Mouse (Mus musculus) liver, embryonic 16.5 days (tissue): ENCODE measurements around the gene Elob. TPM values are rescaled to one million over a fixed set of nuclear protein-coding genes. Genes with fewer than 3 reads are reported as not detected.

Experiments used
- ATAC-seq: fragments of 200-750 bp; cut with Nextera tagmentation; 2 replicates; pipeline ENCODE4 v1.8.0; 2017; ENCODE audit warnings: low read depth, mild to moderate bottlenecking, moderate number of reproducible peaks, moderate library complexity
- H3K27ac ChIP-seq: fragments of 300-500 bp; sonication (generic); 2 replicates; pipeline ENCODE4 v1.5.1; 2014; ENCODE audit warnings: mild to moderate bottlenecking, low read length
- H3K27me3 ChIP-seq: fragments of 300-500 bp; sonication (generic); 2 replicates; pipeline ENCODE4 v1.6.1; 2014; ENCODE audit warnings: low read depth, low read length, mixed read lengths; ENCODE audit not compliant: control insufficient read depth, insufficient read depth
- H3K36me3 ChIP-seq: fragments of 300-500 bp; sonication (generic); 2 replicates; pipeline ENCODE4 v1.6.1; 2014; ENCODE audit warnings: mild to moderate bottlenecking; ENCODE audit not compliant: control insufficient read depth, insufficient read depth
- H3K4me1 ChIP-seq: fragments of 300-500 bp; sonication (generic); 2 replicates; pipeline ENCODE4 v1.6.1; 2014; ENCODE audit warnings: low read depth, low read length, mixed read lengths; ENCODE audit not compliant: control insufficient read depth
- H3K4me2 ChIP-seq: fragments of 300-500 bp; sonication (generic); 2 replicates; pipeline ENCODE4 v1.6.1; 2014; ENCODE audit warnings: low read depth, low read length, mixed read lengths
- H3K4me3 ChIP-seq: fragments of 300-500 bp; sonication (generic); 2 replicates; pipeline ENCODE4 v1.5.1; 2014; ENCODE audit warnings: low read depth, mild to moderate bottlenecking, low read length
- H3K9ac ChIP-seq: fragments of 300-500 bp; sonication (generic); 2 replicates; pipeline ENCODE4 v1.6.1; 2014; ENCODE audit warnings: low read depth, low read length
- H3K9me3 ChIP-seq: fragments of 300-500 bp; sonication (generic); replicated peaks from 2 replicates; pipeline ENCODE4 v1.6.1; 2016; ENCODE audit warnings: low read length; ENCODE audit not compliant: control insufficient read depth
- WGBS: fragments of 180-500 bp; shearing (Covaris S2); extraction: QIAGEN DNeasy Blood & Tissue Kit; methylation state at CpG from one replicate; pipeline ENCODE4 v1.1.7; 2014; ENCODE audit not compliant: insufficient replicate concordance; 5-methylcytosine and 5-hydroxymethylcytosine counted together
- polyA plus RNA-seq: library from polyadenylated mRNA; unstranded; fragments of >200 nt; fragmentation: Nextera tagmentation; extraction: Ambion mirVana; gene quantifications from 2 replicates; pipeline ENCODE4 v1.2.1, GENCODE M21; 2015

Gene Elob
- polyA plus RNA-seq, result 426 and 436 TPM in 2 replicates

DNA sequence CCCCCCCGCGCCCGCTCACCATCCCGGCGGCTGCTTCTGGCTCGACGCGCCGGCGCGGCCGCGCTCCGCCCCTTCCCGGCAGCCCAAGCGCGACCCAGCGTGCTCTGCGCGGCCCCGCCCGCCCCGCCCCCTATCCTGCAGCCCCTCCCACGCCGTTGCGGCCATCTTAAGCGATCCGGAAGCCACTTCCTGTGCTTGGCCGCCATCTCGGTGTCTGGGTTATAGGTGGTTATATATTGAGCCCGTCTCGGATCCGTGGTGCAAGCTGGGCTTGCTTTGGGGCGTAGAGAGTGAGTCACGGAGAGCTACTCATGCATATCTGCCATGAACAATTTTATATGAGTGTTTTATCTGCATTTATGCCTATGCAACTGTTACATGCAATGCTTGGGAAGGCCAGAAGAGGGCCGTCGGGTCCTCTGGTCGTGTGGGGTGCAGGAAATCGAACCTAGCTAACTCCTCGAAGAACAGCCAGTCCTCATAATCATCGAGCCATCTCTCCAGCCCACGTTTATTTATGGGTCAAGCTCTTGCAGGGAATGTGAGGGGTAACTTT lies at the start of gene Elob:
TSS of gene Elob (minus strand) at position 73 of the 556 bp plus-strand sequence.
- Histone ChIP-seq H3K9ac (peak within 1 kb of the TSS; percentile 81), H3K4me2 (peak within 1 kb of the TSS; percentile 89), H3K4me1 (peaks cover 17% of the 10 kb centered on the region), H3K36me3 (peaks cover 23% of the 10 kb centered on the region), H3K27ac (peak within 1 kb of the TSS; percentile 86), H3K4me3 (peak within 1 kb of the TSS; percentile 83), H3K27me3 (peaks cover 16% of the 10 kb centered on the region; the same call in 1 of the 2 replicates), H3K9me3 (peaks cover 3% of the 10 kb centered on the region; the same call in 1 of the 2 replicates)
- peak; percentile 95 for ATAC-seq
- WGBS, result under 1% methylated on average over 25 of the region's 42 CpGs

DNA sequence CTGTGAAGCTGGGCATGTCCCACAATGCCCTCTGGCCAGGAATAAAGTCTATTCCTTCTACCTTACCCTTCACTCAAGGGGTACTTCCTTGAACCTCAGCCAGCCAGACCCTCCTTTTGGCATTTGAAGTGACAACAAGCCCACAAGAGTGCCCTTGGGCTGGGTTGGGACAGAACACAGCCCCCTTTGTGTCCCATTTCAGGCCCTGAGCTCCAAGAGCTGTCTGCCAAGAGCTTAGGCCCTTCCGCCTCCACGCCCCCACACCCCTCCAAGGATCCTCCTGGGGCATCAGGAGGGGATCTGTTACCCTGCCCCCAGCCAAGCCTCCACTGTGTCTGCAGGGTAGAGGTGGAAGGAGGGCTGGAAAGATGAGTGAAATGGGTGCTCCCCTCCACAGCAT lies 48.2 kb upstream of the Elob start:
- no peak for ATAC-seq
- Histone ChIP-seq H3K4me2 (no peak overlapping the region), H3K4me3 (no peak overlapping the region), H3K27ac (no peak overlapping the region), H3K9me3 (no peaks in the 10 kb centered on the region), H3K9ac (no peak overlapping the region), H3K27me3 (no peaks in the 10 kb centered on the region), H3K36me3 (no peaks in the 10 kb centered on the region), H3K4me1 (no peaks in the 10 kb centered on the region)
- 76% methylated on average over 2 of the region's 2 CpGs for WGBS

DNA sequence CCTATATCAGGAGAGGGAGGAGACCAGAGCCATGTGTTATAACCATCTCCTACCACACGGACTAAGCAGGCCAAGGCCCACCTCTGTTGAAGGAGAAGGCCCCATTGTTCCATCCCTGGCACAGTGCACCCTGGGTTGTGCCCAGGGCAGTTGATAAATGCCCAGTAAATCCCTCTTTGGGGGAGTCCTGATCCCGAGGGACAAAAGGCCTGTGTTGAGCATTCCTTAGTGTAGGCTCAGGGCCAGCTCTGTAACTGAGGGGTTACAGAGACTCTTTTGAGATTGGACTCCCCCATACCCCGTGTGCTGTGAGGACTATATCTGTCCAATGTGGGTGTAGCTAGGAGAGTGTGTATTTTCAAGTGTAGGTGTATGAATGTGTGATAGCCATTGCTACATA lies 47.8 kb upstream of the Elob start:
- no peak overlapping the region for H3K4me3 ChIP-seq
- no peak for ATAC-seq
- H3K9ac ChIP-seq, result no peak overlapping the region
- H3K27me3 ChIP-seq, result no peaks in the 10 kb centered on the region
- no peak overlapping the region for H3K4me2 ChIP-seq
- H3K36me3 ChIP-seq, result no peaks in the 10 kb centered on the region
- no peaks in the 10 kb centered on the region for H3K9me3 ChIP-seq
- no peak overlapping the region for H3K27ac ChIP-seq
- H3K4me1 ChIP-seq, result no peaks in the 10 kb centered on the region
- WGBS, result 37% methylated on average over 3 of the region's 3 CpGs

DNA sequence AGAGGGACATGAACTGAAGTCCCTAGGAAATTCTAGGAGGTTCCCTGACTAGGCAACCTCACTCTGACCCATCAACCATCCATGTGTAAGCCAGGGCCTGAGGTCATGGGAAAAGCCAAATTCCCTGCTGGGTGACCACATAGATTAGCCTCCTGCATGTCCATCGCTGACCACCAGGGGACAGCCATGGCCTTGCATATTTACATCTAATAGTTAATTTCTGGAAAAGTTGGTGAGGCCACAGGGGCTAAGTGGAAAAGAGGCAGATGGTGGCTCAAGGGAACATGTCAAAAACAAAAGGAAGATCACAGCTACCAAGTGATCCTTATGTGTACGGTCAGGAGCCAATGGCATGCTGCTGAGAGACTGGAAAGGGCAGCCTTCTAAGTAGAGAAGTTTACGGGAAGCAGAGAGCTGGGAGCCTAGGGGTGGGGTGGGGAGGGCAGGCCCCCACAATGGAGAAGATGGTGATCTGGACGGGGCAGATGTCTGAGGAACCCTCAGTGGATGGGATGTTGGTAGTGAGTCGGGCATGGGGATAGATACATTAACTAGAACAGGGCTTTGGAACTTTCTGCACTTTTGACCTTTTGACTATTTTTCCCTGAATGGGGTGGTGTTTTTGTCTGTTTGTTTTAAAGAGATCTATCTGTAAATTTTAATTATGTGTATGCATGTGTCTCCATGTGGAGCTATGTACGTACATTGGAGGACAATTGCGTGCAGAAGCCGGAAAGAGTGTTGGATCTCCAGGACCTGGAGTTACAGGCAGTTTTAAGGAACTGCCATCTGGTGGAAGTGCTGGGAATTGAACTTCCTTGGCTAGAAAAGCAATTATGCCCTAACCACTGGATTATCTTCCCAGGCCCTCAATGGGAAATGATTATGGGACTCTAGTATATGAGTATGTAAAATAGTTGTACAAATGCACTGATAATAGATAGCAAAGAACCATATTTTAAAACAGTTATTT lies 45.2 kb upstream of the Elob start:
- no peaks in the 10 kb centered on the region for H3K36me3 ChIP-seq
- H3K27ac ChIP-seq, result no peak overlapping the region
- 29% methylated on average over 8 of the region's 8 CpGs for WGBS
- H3K4me3 ChIP-seq, result no peak overlapping the region
- H3K9me3 ChIP-seq, result no peaks in the 10 kb centered on the region
- H3K4me2 ChIP-seq, result no peak overlapping the region
- no peaks in the 10 kb centered on the region for H3K4me1 ChIP-seq
- no peak overlapping the region for H3K9ac ChIP-seq
- no peak for ATAC-seq
- H3K27me3 ChIP-seq, result no peaks in the 10 kb centered on the region

DNA sequence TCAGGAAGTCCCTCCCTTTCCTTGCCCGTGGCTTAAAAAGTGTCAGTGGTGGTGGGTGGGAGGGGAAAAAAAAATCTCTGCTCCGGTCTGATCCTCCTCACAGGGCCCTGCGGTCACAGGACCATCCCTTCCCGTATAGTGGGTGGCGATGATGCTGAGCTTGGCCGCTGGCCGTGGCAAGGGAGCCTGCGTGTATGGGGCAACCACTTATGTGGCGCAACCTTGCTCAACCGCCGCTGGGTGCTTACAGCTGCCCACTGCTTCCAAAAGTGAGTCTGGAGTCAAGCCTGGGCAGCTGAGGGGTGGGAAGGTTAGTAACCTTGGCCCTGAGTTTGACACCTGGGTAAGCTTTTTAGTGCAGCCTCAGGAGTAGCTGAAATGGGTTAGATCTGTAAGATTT lies 39.6 kb upstream of the Elob start:
- WGBS, result 68% methylated on average over 11 of the region's 11 CpGs
- Histone ChIP-seq H3K4me2 (no peak overlapping the region), H3K9me3 (no peaks in the 10 kb centered on the region), H3K9ac (no peak overlapping the region), H3K27ac (no peak overlapping the region), H3K36me3 (no peaks in the 10 kb centered on the region), H3K4me1 (no peaks in the 10 kb centered on the region), H3K4me3 (no peak overlapping the region), H3K27me3 (no peaks in the 10 kb centered on the region)
- no peak for ATAC-seq

DNA sequence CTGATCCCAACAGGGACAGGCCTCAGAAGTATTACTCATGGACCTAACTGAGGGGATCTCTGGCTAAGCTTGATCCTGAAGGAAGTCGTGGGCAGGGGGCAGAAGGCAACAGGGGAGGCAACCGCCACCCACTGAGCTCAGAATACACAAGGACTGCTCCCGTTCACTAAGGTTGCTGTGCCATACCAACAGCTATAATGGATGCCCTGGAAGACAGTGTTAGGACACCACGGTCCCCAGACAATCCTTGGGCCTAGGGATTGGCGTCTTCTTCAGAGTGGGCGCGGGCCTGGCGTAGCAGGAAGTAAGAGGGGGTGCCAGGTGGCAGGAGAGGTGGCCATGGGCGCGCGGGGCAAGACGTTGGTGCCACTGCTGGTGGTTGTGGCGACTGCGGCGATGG lies 38.8 kb upstream of the Elob start, which contains the start of gene Prss21:
TSS of gene Prss21 (plus strand) at position 301 of the 400 bp plus-strand sequence.
- Histone ChIP-seq H3K27me3 (no peaks in the 10 kb centered on the region), H3K9ac (no peak within 1 kb of the TSS), H3K4me3 (no peak within 1 kb of the TSS), H3K27ac (no peak within 1 kb of the TSS), H3K4me1 (no peaks in the 10 kb centered on the region), H3K36me3 (no peaks in the 10 kb centered on the region), H3K4me2 (no peak within 1 kb of the TSS), H3K9me3 (no peaks in the 10 kb centered on the region)
- ATAC-seq, result no peak
- WGBS, result 76% methylated on average over 15 of the region's 15 CpGs

DNA sequence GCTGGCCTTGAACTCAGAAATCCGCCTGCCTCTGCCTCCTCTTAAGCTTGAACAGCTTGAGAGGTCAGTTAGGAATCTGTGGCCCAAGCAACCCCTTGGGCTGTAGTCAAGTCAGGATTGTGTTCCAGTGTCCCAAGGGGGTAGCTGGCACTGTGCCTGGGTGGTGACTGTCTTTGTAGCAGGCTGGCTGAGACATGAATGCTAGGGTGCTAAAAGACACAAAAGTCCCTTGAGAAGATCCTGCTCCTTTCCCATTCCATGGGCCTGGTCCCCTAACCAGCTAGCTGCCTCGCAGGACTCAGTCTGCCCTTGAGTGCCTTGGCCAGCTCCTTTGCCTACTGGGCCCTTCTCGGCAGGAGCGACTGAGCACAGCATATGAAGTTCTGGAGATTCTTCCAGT lies 34.0 kb upstream of the Elob start:
- Histone ChIP-seq H3K36me3 (no peaks in the 10 kb centered on the region), H3K27ac (no peak overlapping the region), H3K4me2 (no peak overlapping the region), H3K9me3 (no peaks in the 10 kb centered on the region), H3K4me3 (no peak overlapping the region), H3K27me3 (no peaks in the 10 kb centered on the region), H3K9ac (no peak overlapping the region), H3K4me1 (no peaks in the 10 kb centered on the region)
- WGBS, result 63% methylated on average over 4 of the region's 4 CpGs
- ATAC-seq, result no peak

DNA sequence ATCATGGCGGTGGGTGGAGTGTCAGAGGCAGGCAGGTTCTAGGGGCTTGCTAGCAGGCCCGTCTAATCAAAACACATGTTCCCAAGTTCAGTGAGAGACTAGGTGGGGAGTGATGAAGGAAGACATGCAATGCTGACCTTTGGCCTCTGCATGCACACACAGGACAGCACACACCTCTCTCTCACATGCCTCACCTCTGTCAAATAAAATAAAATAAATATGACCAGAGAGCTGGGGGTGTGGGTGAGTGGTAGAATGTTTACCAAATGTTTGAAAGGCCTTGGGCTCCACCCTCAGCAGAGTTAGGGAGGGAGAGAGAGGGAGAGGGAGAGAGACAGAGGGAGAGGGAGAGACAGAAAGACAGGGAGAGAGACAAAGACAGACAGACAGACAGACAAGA lies 29.0 kb upstream of the Elob start:
- Histone ChIP-seq H3K27ac (no peak overlapping the region), H3K9me3 (no peaks in the 10 kb centered on the region), H3K4me1 (no peaks in the 10 kb centered on the region), H3K4me2 (no peak overlapping the region), H3K4me3 (no peak overlapping the region), H3K27me3 (no peaks in the 10 kb centered on the region), H3K36me3 (no peaks in the 10 kb centered on the region), H3K9ac (no peak overlapping the region)
- 69% methylated on average over 2 of the region's 2 CpGs for WGBS
- ATAC-seq, result peak; percentile 69

DNA sequence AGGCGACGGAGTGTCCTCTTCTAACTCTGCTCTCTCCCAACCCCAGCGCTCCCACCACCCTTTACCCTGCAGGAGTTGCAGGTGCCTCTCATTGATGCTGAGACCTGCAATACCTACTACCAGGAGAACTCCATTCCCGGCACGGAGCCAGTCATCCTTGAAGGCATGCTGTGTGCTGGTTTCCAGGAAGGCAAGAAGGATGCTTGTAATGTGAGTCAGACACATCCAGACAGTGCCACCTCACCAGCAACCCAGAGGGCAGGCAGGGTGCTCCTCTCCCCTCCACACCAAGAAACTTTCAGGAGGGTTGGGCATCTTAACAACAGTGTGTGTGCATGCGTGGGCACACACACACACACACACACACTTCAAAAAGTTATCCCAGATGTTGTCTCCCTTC lies 28.3 kb upstream of the Elob start:
- ATAC-seq, result no peak
- H3K36me3 ChIP-seq, result no peaks in the 10 kb centered on the region
- 74% methylated on average over 6 of the region's 6 CpGs for WGBS
- H3K9ac ChIP-seq, result no peak overlapping the region
- no peak overlapping the region for H3K27ac ChIP-seq
- H3K27me3 ChIP-seq, result no peaks in the 10 kb centered on the region
- no peaks in the 10 kb centered on the region for H3K9me3 ChIP-seq
- H3K4me3 ChIP-seq, result no peak overlapping the region
- H3K4me1 ChIP-seq, result no peaks in the 10 kb centered on the region
- no peak overlapping the region for H3K4me2 ChIP-seq
